ENCODE assay signal across 8 mouse cellular contexts in genomic region chr11:98456945-98457344, GRCm38 (mm10). TPM values are rescaled to one million over a fixed set of nuclear protein-coding genes. Genes with fewer than 3 reads are reported as not detected.
A peak's percentile ranks its signal among the peaks of the same experiment; 100 is the strongest.
DNase-seq lines count a peak whose midpoint lies in the region; ATAC-seq lines count a peak whose summit lies in the region.

No protein-coding gene starts in this region.

- H3K4me1 ChIP-seq in heart, embryonic 11.5 days (ENCODE audit: control insufficient read depth, insufficient read depth, low read length): peaks cover 11% of the 10 kb centered on the region
- H3K4me1 ChIP-seq in forebrain, embryonic 11.5 days (replicated peaks; ENCODE audit: control insufficient read depth, insufficient read depth, low read length): 0 out of 2 replicates have a peak, but pooled peaks cover 2% of the 10 kb centered on the region
- peaks cover 16% of the 10 kb centered on the region for H3K4me1 ChIP-seq in liver, embryonic 12.5 days

- H3K4me3 ChIP-seq in heart, embryonic 11.5 days (ENCODE audit: low read depth, low read length): peak overlapping the region; percentile 64
- H3K4me3 ChIP-seq in forebrain, embryonic 11.5 days (ENCODE audit: low read depth, low read length): peak overlapping the region; percentile 49
- H3K4me3 ChIP-seq in liver, embryonic 12.5 days: peak overlapping the region; percentile 66

- ATAC-seq in heart, embryonic 11.5 days (replicated peaks; ENCODE audit: insufficient number of reproducible peaks, low FRiP score, low TSS enrichment): no peak
- peak; percentile 28 for ATAC-seq in CD4-positive, CD25-positive, alpha-beta regulatory T cell, adult 4 months
- ATAC-seq in forebrain, embryonic 11.5 days (replicated peaks; ENCODE audit: low FRiP score): 0 out of 2 replicates have a peak, but pooled peaks have one; percentile 24
- ATAC-seq in liver, embryonic 12.5 days: peak; percentile 6; the same call in 1 of the 2 replicates

- no peaks in the 10 kb centered on the region for H3K36me3 ChIP-seq in heart, embryonic 11.5 days (ENCODE audit: control insufficient read depth, insufficient read depth, low read length)
- no peaks in the 10 kb centered on the region for H3K36me3 ChIP-seq in forebrain, embryonic 11.5 days (ENCODE audit: control insufficient read depth, insufficient read depth, low read length)
- H3K36me3 ChIP-seq in liver, embryonic 12.5 days: peaks cover 31% of the 10 kb centered on the region

- 27% methylated on average over 9 of the region's 9 CpGs for WGBS in heart, embryonic 11.5 days (ENCODE audit: insufficient replicate concordance)
- 22% methylated on average over 9 of the region's 9 CpGs for WGBS in forebrain, embryonic 11.5 days
- WGBS in liver, embryonic 12.5 days (ENCODE audit: insufficient replicate concordance): 24% methylated on average over 9 of the region's 9 CpGs

- intact Hi-C loops in heart, postnatal 25 days (cut with DNase I): loop anchor here (1.0 to 2.0 kb wide), 2 partner anchors 115 to 192 kb away; no protein-coding TSS in a partner anchor

- DNase-seq in heart, postnatal 25 days (ENCODE audit: low spot score): no peak
- DNase-seq in forebrain, embryonic 11.5 days (ENCODE audit: low spot score): no peak
- no peak for DNase-seq in right cerebral cortex, postnatal 10 days (ENCODE audit: low spot score in 2 of 2)
- no peak for DNase-seq in right cerebral cortex, postnatal 14 days
- DNase-seq in frontal cortex, postnatal 14 days (ENCODE audit: low spot score in 2 of 2): no peak

- no peaks in the 10 kb centered on the region for H3K9me3 ChIP-seq in heart, embryonic 11.5 days (replicated peaks; ENCODE audit: control insufficient read depth, low read length)
- no peaks in the 10 kb centered on the region for H3K9me3 ChIP-seq in forebrain, embryonic 11.5 days (ENCODE audit: control insufficient read depth, low read length)
- H3K9me3 ChIP-seq in liver, embryonic 12.5 days (replicated peaks): no peaks in the 10 kb centered on the region

- no peak overlapping the region for H3K27ac ChIP-seq in heart, embryonic 11.5 days (ENCODE audit: low read depth, low read length)
- no peak overlapping the region for H3K27ac ChIP-seq in forebrain, embryonic 11.5 days (ENCODE audit: low read depth, low read length)
- 0 out of 2 replicates have a peak overlapping the region, but pooled peaks have one; percentile 20 for H3K27ac ChIP-seq in liver, embryonic 12.5 days

- H3K4me2 ChIP-seq in heart, embryonic 11.5 days: peak overlapping the region; percentile 95
- H3K4me2 ChIP-seq in forebrain, embryonic 11.5 days (ENCODE audit: low read depth, low read length, severe bottlenecking): peak overlapping the region; percentile 82
- H3K4me2 ChIP-seq in liver, embryonic 12.5 days: peak overlapping the region; percentile 91

- peaks cover 33% of the 10 kb centered on the region for H3K27me3 ChIP-seq in heart, embryonic 11.5 days (ENCODE audit: control insufficient read depth, insufficient read depth, low read length)
- peaks cover 27% of the 10 kb centered on the region for H3K27me3 ChIP-seq in forebrain, embryonic 11.5 days (ENCODE audit: control insufficient read depth, insufficient read depth, low read length)
- peaks cover 77% of the 10 kb centered on the region for H3K27me3 ChIP-seq in liver, embryonic 12.5 days (replicated peaks)

- H3K9ac ChIP-seq in heart, embryonic 11.5 days (ENCODE audit: low read depth, low read length): peak overlapping the region; percentile 71; the same call in 1 of the 2 replicates
- H3K9ac ChIP-seq in forebrain, embryonic 11.5 days (ENCODE audit: low read length): peak overlapping the region; percentile 43; the same call in 1 of the 2 replicates
- peak overlapping the region; percentile 63 for H3K9ac ChIP-seq in liver, embryonic 12.5 days

RNA-seq across cellular contexts. Expression of gene Grb7, which starts 10.8 kb away (rescaled TPM):
- 0.63 and 2.0 TPM in 2 replicates for polyA plus RNA-seq in heart, embryonic 11.5 days (2014; fragmentation: Nextera tagmentation; extraction: Ambion mirVana)
- not detected for total RNA-seq in heart, postnatal 25 days (2021)
- polyA plus RNA-seq in CD4-positive, CD25-positive, alpha-beta regulatory T cell, adult 4 months (2017; shearing (Covaris generic)): 1 to 10 TPM; 3.6 to 6.2 TPM
- 1.8 and 1.9 TPM in 2 replicates for polyA plus RNA-seq in forebrain, embryonic 11.5 days (2014; fragmentation: Nextera tagmentation; extraction: Ambion mirVana)
- polyA plus RNA-seq in liver, embryonic 12.5 days (2016; fragmentation: Nextera tagmentation; extraction: Ambion mirVana): 20.1 and 22.0 TPM in 2 replicates

RNA-seq across cellular contexts. Expression of gene Mien1, which starts 18.2 kb away (rescaled TPM):
- polyA plus RNA-seq in heart, embryonic 11.5 days (2014; fragmentation: Nextera tagmentation; extraction: Ambion mirVana): 107 and 110 TPM in 2 replicates
- total RNA-seq in heart, postnatal 25 days (2021): 10 to 100 TPM; 49.0 to 54.6 TPM
- polyA plus RNA-seq in CD4-positive, CD25-positive, alpha-beta regulatory T cell, adult 4 months (2017; shearing (Covaris generic)): 100 to 1,000 TPM; 150 to 155 TPM
- polyA plus RNA-seq in forebrain, embryonic 11.5 days (2014; fragmentation: Nextera tagmentation; extraction: Ambion mirVana): 111 and 112 TPM in 2 replicates
- 64.8 and 67.4 TPM in 2 replicates for polyA plus RNA-seq in liver, embryonic 12.5 days (2016; fragmentation: Nextera tagmentation; extraction: Ambion mirVana)

RNA-seq across cellular contexts. Expression of gene Erbb2, which starts 44.7 kb away (rescaled TPM):
- polyA plus RNA-seq in heart, embryonic 11.5 days (2014; fragmentation: Nextera tagmentation; extraction: Ambion mirVana): 48.0 and 56.4 TPM in 2 replicates
- total RNA-seq in heart, postnatal 25 days (2021): 1 to 10 TPM; 7.7 to 9.2 TPM
- polyA plus RNA-seq in CD4-positive, CD25-positive, alpha-beta regulatory T cell, adult 4 months (2017; shearing (Covaris generic)): under 1 TPM; 0.07 to 0.23 TPM
- 19.7 and 23.2 TPM in 2 replicates for polyA plus RNA-seq in forebrain, embryonic 11.5 days (2014; fragmentation: Nextera tagmentation; extraction: Ambion mirVana)
- 5.5 and 5.6 TPM in 2 replicates for polyA plus RNA-seq in liver, embryonic 12.5 days (2016; fragmentation: Nextera tagmentation; extraction: Ambion mirVana)

RNA-seq across cellular contexts. Expression of gene Pgap3, which starts 56.7 kb away (rescaled TPM):
- 10.6 and 13.7 TPM in 2 replicates for polyA plus RNA-seq in heart, embryonic 11.5 days (2014; fragmentation: Nextera tagmentation; extraction: Ambion mirVana)
- total RNA-seq in heart, postnatal 25 days (2021): 1 to 10 TPM; 8.4 to 9.3 TPM
- 10 to 100 TPM in 1 of 2 experiments, 1 to 10 TPM in 1; 6.7 to 11.6 TPM for polyA plus RNA-seq in CD4-positive, CD25-positive, alpha-beta regulatory T cell, adult 4 months (2017; shearing (Covaris generic))
- 9.0 and 9.2 TPM in 2 replicates for polyA plus RNA-seq in forebrain, embryonic 11.5 days (2014; fragmentation: Nextera tagmentation; extraction: Ambion mirVana)
- 3.5 and 3.8 TPM in 2 replicates for polyA plus RNA-seq in liver, embryonic 12.5 days (2016; fragmentation: Nextera tagmentation; extraction: Ambion mirVana)
